Mouse (Mus musculus) midbrain, embryonic 13.5 days (tissue): ENCODE measurements around the gene Col15a1. TPM values are rescaled to one million over a fixed set of nuclear protein-coding genes. Genes with fewer than 3 reads are reported as not detected.

Experiments
- ATAC-seq: fragments of 200-750 bp; cut with Nextera tagmentation; 2 replicates; pipeline ENCODE4 v1.8.0; 2017; ENCODE audit warnings: mild to moderate bottlenecking, moderate TSS enrichment, moderate library complexity
- H3K27ac ChIP-seq: fragments of 300-500 bp; sonication (generic); 2 replicates; pipeline ENCODE4 v1.5.1; 2015; ENCODE audit warnings: inconsistent platforms, mild to moderate bottlenecking, moderate library complexity
- H3K27me3 ChIP-seq: fragments of 300-500 bp; sonication (generic); 2 replicates; pipeline ENCODE4 v1.6.1; 2015; ENCODE audit warnings: mild to moderate bottlenecking, inconsistent platforms
- H3K36me3 ChIP-seq: fragments of 300-500 bp; sonication (generic); 2 replicates; pipeline ENCODE4 v1.6.1; 2015; ENCODE audit warnings: mild to moderate bottlenecking, inconsistent platforms
- H3K4me1 ChIP-seq: fragments of 300-500 bp; sonication (generic); replicated peaks from 2 replicates; pipeline ENCODE4 v1.6.1; 2015; ENCODE audit warnings: inconsistent platforms
- H3K4me2 ChIP-seq: fragments of 300-500 bp; sonication (generic); replicated peaks from 2 replicates; pipeline ENCODE4 v1.6.1; 2015; ENCODE audit warnings: moderate library complexity, mild to moderate bottlenecking, inconsistent platforms
- H3K4me3 ChIP-seq: fragments of 300-500 bp; sonication (generic); replicated peaks from 2 replicates; pipeline ENCODE4 v1.5.1; 2015; ENCODE audit warnings: mild to moderate bottlenecking, inconsistent platforms
- H3K9ac ChIP-seq: fragments of 300-500 bp; sonication (generic); replicated peaks from 2 replicates; pipeline ENCODE4 v1.6.1; 2015; ENCODE audit warnings: mild to moderate bottlenecking, inconsistent platforms
- H3K9me3 ChIP-seq: fragments of 300-500 bp; sonication (generic); 2 replicates; pipeline ENCODE4 v1.6.1; 2016; ENCODE audit warnings: mild to moderate bottlenecking, inconsistent platforms
- WGBS: fragments of 180-500 bp; shearing (Covaris S2); methylation state at CpG from one replicate; pipeline ENCODE4 v1.1.7; 2015; 5-methylcytosine and 5-hydroxymethylcytosine counted together
- polyA plus RNA-seq: library from polyadenylated mRNA; unstranded; fragments of >200 nt; fragmentation: Nextera tagmentation; extraction: Ambion mirVana; gene quantifications from 2 replicates; pipeline ENCODE4 v1.2.1, GENCODE M21; 2015

The Col15a1 gene
- polyA plus RNA-seq, 1 experiment from 2014 or later, result 1.5 TPM

DNA sequence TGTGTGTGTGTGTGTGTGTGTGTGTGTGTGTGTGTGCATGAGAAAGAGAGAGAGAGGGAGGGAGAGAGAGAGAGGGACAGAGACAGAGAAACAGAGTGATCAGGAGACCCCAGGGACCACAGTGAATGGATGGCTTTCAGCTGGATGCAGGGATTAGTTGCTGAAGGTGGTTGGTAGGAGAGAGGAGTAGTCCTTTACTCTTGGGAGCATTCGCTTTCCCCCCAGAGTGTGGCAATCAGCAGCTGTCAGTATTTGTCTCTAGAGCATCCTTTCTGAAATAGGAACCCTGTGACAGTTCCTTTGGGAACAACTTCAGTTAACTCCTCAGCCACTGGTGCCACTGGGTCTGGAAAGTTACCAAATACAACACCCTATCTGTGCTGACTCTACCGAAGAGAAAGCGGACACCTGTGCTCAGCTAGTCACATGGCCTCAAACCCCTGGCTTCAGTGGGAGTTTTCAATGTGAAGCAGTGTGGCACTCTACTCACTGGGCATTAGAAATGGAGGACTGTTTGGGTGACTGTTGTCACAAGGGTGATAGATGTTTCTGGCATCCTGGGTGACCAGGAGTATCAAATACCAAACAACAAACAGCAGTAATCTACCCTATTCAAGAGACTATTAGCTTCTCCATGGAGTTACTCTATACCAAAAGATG is 129.1 kb downstream of the Col15a1 start:
- Histone ChIP-seq H3K4me2 (no peak overlapping the region), H3K4me1 (peaks cover 8% of the 10 kb centered on the region; the same call in 1 of the 2 replicates), H3K27me3 (no peaks in the 10 kb centered on the region), H3K4me3 (no peak overlapping the region), H3K27ac (no peak overlapping the region), H3K36me3 (no peaks in the 10 kb centered on the region), H3K9me3 (no peaks in the 10 kb centered on the region), H3K9ac (no peak overlapping the region)
- 87% methylated on average over 3 of the region's 3 CpGs for WGBS
- ATAC-seq, result no peak

DNA sequence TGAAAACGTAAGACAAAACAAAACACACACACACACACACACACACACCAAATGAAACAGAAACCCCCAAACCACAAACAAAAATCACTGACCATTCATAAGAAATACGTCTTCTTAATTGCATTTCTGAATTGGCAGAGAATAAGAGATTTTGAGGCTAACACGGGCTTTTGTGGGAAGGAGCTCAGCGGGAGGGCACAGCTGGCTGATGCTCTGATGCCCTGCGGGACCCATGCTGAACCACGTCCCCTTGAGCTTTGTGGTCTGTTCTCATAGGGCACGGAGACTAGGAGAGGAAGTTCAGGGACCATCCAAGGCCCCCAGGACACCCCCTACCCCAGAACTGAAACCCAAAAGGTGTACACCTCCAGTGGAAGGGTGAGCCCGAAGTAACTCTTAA is 134.7 kb downstream of the Col15a1 start:
- WGBS, result 28% methylated on average over 8 of the region's 8 CpGs
- ATAC-seq, result no peak
- Histone ChIP-seq H3K4me3 (no peak overlapping the region), H3K27ac (no peak overlapping the region), H3K36me3 (no peaks in the 10 kb centered on the region), H3K4me2 (no peak overlapping the region), H3K4me1 (peaks cover 16% of the 10 kb centered on the region; the same call in 1 of the 2 replicates), H3K9ac (no peak overlapping the region), H3K27me3 (no peaks in the 10 kb centered on the region), H3K9me3 (no peaks in the 10 kb centered on the region)

DNA sequence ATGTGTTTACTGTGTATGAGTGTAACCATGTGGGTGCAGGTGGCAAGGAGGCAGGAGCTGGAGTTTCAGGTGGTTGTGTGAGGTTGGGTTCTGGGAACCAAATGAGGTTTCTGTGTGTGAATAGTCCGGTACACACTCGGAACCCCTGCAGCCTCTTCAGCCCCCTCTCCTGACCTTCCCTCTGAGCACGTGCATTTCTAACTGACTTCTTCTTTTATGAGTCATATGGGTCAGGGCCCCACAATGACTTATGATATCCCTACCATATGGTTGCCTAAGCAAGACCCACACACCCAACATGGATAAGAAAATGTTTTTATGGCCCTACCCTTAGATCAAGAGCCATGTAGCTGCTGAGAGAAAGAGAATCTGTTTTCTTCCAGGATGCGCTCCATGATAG is 139.1 kb downstream of the Col15a1 start:
- ATAC-seq, result no peak
- H3K9me3 ChIP-seq, result no peaks in the 10 kb centered on the region
- no peak overlapping the region for H3K4me3 ChIP-seq
- peaks cover 19% of the 10 kb centered on the region for H3K4me1 ChIP-seq
- H3K27ac ChIP-seq, result no peak overlapping the region
- H3K4me2 ChIP-seq, result no peak overlapping the region
- no peaks in the 10 kb centered on the region for H3K27me3 ChIP-seq
- WGBS, result 83% methylated on average over 4 of the region's 4 CpGs
- no peaks in the 10 kb centered on the region for H3K36me3 ChIP-seq
- H3K9ac ChIP-seq, result no peak overlapping the region

DNA sequence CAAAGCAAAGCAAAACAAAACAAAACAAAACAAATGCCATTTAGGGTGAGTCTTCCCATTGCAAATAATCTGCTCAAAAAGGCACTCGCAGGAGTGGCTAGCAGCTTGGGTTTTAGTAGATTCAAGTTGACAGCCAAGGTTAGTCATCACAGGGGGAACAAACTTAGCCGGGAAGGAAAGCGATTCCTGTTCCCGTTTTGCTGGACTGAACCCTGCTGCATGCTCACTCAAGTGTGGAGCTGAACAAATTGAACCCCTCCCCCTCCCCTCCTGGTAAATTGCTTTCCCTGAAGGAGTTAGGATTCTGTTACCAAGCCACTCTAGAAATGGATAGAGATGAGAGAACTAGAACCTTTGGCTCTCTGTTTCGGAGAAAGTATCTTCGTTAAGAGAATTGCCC is 141.8 kb downstream of the Col15a1 start:
- H3K9ac ChIP-seq, result no peak overlapping the region
- no peaks in the 10 kb centered on the region for H3K27me3 ChIP-seq
- H3K4me3 ChIP-seq, result no peak overlapping the region
- no peak overlapping the region for H3K4me2 ChIP-seq
- no peak for ATAC-seq
- no peaks in the 10 kb centered on the region for H3K36me3 ChIP-seq
- H3K9me3 ChIP-seq, result no peaks in the 10 kb centered on the region
- H3K4me1 ChIP-seq, result peaks cover 23% of the 10 kb centered on the region
- 24% methylated on average over 6 of the region's 6 CpGs for WGBS
- no peak overlapping the region for H3K27ac ChIP-seq

DNA sequence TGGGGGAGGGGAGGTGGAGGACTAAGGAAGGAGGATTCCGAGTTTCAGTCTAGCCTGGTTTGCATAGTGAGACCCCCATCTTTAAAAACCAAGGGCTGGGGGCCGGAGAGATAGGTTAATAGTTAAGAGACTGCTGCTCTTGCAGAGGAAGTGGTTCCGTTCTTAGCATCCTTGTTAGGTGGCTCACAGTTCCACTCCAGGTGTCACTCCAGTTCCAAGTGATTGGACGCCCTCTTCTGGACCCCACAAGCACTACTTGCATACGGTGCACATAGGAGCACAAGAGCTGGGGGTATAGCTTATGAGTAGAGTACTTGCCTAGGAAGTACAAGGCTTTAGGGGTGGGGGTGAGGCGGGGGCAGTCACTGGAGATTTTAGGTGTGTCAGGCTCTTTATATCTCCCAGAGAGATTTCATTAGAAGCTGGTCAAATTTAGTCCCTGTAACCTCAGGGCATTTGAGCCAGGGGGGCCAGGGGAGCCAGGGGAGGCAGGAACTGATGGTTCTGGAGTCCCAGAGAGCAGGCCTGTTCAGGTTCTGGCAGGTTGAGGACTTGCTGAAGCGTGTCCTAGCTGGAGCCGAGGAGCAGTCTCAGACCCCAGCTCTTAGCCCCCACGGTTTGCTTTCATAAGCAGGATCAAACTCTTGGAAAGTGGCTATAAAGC is 143.6 kb downstream of the Col15a1 start:
- Histone ChIP-seq H3K4me2 (peak overlapping the region; percentile 87), H3K4me3 (peak overlapping the region; percentile 89), H3K9ac (0 out of 2 replicates have a peak overlapping the region, but pooled peaks have one; percentile 98), H3K9me3 (no peaks in the 10 kb centered on the region), H3K27me3 (no peaks in the 10 kb centered on the region), H3K36me3 (no peaks in the 10 kb centered on the region), H3K27ac (0 out of 2 replicates have a peak overlapping the region, but pooled peaks have one; percentile 0), H3K4me1 (peaks cover 36% of the 10 kb centered on the region)
- WGBS, result 17% methylated on average over 9 of the region's 9 CpGs
- no peak for ATAC-seq

DNA sequence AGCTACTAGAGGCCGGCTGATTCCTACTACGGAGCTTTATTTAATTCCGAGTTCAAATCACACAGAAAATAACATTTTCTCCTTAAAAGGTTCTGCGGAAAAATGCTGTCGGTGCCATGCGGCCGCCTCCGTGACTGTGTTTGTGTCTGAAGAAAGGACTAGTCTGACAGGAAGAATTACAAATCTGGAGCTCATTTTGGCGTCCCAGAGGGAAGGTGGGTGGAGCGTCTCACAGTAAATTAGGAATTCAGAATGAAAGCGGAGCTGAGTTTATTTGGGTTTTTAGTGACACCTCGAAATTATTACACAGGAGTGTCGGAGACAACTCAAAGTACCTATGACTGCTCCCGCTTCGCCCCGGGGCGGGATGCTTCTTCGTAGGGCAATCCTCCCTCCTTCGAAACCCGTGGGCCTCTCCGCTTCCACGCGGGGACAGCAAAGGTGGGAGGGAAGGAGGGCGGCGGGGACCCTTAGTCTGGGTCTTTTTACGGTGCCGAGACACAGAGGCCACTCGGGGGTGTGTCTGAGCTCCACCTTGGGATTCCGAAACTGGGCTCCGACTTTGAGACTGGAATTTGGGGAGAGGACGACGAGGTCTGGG is 144.2 kb downstream of the Col15a1 start:
- H3K4me1 ChIP-seq, result peaks cover 39% of the 10 kb centered on the region
- peak overlapping the region; percentile 98 for H3K9ac ChIP-seq
- no peak for ATAC-seq
- H3K4me3 ChIP-seq, result peak overlapping the region; percentile 89
- WGBS, result 1% methylated on average over 32 of the region's 32 CpGs
- H3K27ac ChIP-seq, result 0 out of 2 replicates have a peak overlapping the region, but pooled peaks have one; percentile 0
- H3K9me3 ChIP-seq, result no peaks in the 10 kb centered on the region
- no peaks in the 10 kb centered on the region for H3K27me3 ChIP-seq
- H3K36me3 ChIP-seq, result no peaks in the 10 kb centered on the region
- peak overlapping the region; percentile 87 for H3K4me2 ChIP-seq

DNA sequence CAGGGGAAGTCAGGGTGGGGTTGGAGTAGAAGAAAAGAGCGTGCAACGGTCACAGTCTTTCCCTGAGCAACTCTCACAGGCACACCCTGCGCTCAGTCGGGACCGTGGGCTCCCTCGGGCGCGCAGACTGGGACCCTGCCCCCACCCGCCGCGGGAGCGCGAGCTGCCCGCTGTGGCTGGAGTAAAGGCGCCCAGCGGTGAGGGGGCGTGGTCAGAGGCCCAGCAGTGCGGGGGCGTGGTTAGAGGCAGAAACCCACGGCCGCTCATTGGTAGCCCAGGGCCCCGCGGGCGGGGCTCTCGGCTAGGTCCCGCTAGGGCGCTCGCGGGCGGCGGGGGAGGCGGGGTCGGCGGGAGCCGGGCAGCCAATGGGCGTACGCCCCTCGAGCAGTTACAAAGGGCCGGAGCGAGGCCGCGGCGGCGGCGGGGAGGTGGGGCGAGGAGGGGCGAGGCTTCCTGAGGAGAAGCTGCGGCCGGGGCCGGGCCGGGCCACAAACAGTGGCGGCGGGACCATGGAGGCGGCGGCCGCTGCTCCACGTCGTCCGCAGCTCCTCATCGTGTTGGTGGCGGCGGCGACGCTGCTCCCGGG is 144.9 kb downstream of the Col15a1 start, which contains the start of gene Tgfbr1:
TSS of gene Tgfbr1 (plus strand) at position 420 of the 586 bp plus-strand sequence.
- Histone ChIP-seq H3K9me3 (no peaks in the 10 kb centered on the region), H3K9ac (peak within 1 kb of the TSS; percentile 98), H3K4me1 (peaks cover 41% of the 10 kb centered on the region), H3K4me2 (peak within 1 kb of the TSS; percentile 87), H3K36me3 (no peaks in the 10 kb centered on the region), H3K27me3 (no peaks in the 10 kb centered on the region), H3K27ac (peak within 1 kb of the TSS; percentile 95), H3K4me3 (peak within 1 kb of the TSS; percentile 89)
- peak; percentile 98 for ATAC-seq
- under 1% methylated on average over 61 of the region's 65 CpGs for WGBS

DNA sequence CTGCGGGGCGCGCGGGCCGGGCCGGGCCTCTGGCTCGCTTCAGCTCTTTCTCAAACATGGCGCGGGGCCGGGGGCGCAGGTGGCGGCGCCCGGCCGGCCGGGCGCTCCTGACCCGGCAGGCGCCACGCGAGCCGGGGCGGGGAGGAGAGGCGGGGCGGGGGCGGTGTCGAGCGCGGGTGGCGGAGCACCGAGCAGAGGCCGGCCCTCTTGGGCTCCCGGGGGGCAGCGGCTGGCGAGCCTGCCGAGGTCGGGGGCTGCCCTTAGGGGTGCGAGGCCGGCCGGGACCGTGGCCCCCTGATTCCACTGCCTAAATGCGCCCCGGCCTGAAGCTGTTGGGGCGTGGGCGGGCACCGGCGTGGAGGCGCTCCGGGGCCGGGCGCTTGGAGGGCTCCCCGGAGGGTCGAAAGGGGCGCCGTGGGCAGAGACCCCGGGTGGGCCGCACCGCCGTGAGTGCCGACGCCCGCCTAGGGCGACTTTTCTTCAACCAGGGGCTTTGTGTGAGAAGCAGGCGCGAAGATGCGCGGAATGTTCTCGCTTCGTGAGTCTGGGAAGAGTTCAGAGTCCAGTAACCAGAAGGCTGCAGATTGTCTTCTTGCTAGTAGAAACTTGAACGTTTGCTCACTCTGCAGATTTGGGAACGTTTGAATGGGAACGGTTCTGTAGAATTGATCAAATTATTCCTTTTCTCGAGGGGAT is 145.6 kb downstream of the Col15a1 start:
- Histone ChIP-seq H3K27ac (peak overlapping the region; percentile 95), H3K9me3 (no peaks in the 10 kb centered on the region), H3K9ac (peak overlapping the region; percentile 98), H3K36me3 (no peaks in the 10 kb centered on the region), H3K4me3 (peak overlapping the region; percentile 89), H3K27me3 (no peaks in the 10 kb centered on the region), H3K4me2 (peak overlapping the region; percentile 87), H3K4me1 (peaks cover 41% of the 10 kb centered on the region)
- ATAC-seq, result peak; percentile 82
- under 1% methylated on average over 39 of the region's 73 CpGs for WGBS

DNA sequence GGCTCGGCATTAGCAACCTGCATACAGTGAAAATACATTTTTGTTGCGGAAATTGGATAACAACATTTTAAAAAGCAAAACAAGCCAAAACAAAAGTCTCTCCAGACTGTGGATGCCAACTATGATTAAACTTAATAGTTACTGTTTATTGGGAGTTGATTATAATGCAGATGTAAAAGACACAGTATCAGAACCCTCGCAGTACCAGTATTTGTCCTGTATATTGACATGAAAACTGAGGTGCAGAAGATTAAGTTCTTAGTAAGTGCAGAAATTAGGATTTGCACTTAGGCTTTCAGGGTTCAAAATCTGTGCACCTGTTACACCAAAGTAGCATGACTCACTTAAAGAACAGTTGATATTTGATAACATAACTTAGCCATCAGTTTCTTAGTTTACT is 146.3 kb downstream of the Col15a1 start:
- WGBS, result 30% methylated on average over 3 of the region's 3 CpGs
- no peaks in the 10 kb centered on the region for H3K36me3 ChIP-seq
- peak overlapping the region; percentile 89 for H3K4me3 ChIP-seq
- no peaks in the 10 kb centered on the region for H3K9me3 ChIP-seq
- peak overlapping the region; percentile 87 for H3K4me2 ChIP-seq
- peaks cover 44% of the 10 kb centered on the region for H3K4me1 ChIP-seq
- H3K9ac ChIP-seq, result peak overlapping the region; percentile 98
- no peak for ATAC-seq
- no peaks in the 10 kb centered on the region for H3K27me3 ChIP-seq
- H3K27ac ChIP-seq, result no peak overlapping the region

DNA sequence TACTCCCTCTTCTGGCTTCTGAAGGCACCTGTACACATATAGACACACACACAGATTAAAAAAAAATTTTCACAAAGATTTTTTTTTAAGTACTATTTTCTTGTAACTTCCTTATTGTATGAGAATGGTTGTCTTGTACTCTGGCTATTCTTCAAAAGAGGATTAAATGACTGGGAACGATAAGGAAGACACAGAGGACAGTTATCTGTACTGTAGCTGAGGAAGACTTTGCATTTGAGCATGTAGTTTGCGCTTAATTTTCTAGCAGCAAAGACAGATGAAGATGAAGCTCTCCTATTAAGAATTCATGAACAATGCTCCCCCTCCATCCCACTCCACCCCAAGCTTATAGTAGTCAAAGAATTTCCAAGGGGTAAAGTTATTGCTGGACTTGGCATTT is 154.7 kb downstream of the Col15a1 start:
- H3K4me2 ChIP-seq, result no peak overlapping the region
- H3K4me1 ChIP-seq, result 0 out of 2 replicates have a peak, but pooled peaks cover 12% of the 10 kb centered on the region
- no peaks in the 10 kb centered on the region for H3K9me3 ChIP-seq
- H3K36me3 ChIP-seq, result no peaks in the 10 kb centered on the region
- 87% methylated on average over 2 of the region's 2 CpGs for WGBS
- H3K4me3 ChIP-seq, result no peak overlapping the region
- H3K27me3 ChIP-seq, result no peaks in the 10 kb centered on the region
- H3K27ac ChIP-seq, result no peak overlapping the region
- H3K9ac ChIP-seq, result no peak overlapping the region
- ATAC-seq, result no peak
